Mouse (Mus musculus) natural killer cell, adult 2 months (primary cell): Measurements from ENCODE around the gene Tfeb.

Experiments used
- DNase-seq, 2 experiments: peaks; one replicate each; pipeline ENCODE4 v3.0.0; 2022; ENCODE audit warnings: low spot score in 2 of 2

Tfeb gene

GRCm38 (mm10) chr17:47736856-47737255 is at the start of gene Tfeb:
TSS of gene Tfeb (plus strand) at chr17:47737030.
- peak; percentile 93 to 96 for DNase-seq

DNA sequence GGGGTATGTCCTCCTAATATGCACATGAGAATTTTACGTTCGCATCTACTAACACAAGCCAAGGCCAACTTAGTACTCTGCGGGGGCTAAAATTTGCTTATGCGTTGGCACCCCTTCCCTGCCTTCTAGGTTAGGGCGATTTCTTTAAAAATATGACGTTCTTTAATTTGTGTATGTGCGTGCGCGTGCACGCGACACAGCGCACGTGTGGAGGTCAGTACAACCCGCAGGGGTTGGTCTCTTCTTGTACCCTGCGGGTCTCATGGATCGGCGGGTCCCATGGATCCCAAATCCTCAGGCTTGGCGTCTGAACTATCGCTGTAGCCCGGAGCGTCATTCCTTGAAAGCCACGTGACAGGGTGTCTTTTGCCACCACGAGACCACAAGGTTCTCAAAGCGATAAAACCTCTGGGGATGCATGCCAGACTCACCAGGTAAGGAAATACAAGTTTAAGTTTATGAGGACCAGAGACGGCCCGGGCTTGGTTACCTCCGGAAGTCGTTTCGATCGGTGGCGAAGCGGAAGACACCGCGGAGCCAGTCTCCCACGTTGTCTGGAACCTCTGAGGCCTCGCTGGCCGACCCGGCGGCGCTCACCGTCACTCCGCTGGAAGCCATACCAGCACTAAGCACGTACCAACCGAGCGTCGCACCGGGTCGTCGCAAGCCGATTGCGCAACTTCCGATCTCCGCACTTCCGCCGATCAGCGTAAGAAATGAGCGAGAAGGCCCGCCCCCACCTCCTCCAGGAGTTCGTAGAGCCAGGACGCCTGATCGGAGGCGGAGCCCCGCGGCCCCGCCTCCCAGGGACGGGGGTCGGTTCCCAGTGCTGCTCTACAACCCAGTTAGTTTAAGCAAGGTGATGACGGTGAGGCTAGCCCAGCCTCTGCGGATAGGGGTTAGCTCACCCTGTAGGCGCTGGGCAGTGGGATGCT is 49.2 kb upstream of the Tfeb start:
- DNase-seq, result peak; percentile 85 to 91

GRCm38 (mm10) chr17:47688344-47688607 is 48.6 kb upstream of the Tfeb start, which contains the start of gene Tomm6:
TSS of gene Tomm6 (minus strand) at chr17:47688386.
- no peak for DNase-seq

- peak; percentile 50 for DNase-seq
Observed at GRCm38 (mm10) chr17:47688608-47689575, 47.9 kb upstream of the Tfeb start, which contains the start of gene Frs3. TSS of gene Frs3 (plus strand) at chr17:47689030.

DNA sequence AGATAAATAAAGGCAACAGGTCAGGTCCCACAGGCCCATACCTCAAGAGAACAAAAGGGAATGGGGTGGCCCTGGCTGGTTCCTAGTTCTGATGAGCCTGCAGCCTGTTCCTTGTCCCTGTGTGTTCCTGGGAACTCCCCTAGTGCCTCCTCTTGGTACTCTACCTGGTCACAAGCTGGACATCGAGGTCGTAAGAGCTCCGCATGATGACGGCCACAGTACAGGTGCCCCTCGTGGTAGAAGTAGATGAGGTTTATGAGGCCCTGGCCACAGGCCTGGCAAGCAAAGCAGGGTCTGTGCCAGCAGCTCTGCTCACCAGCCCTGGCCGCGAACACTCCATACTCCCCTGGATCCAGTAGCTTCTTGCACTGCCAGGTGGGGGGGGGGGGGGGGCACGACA is 46.9 kb upstream of the Tfeb start:
- DNase-seq, result no peak

GRCm38 (mm10) chr17:47691650-47692049 is 45.2 kb upstream of the Tfeb start:
- no peak for DNase-seq

DNA sequence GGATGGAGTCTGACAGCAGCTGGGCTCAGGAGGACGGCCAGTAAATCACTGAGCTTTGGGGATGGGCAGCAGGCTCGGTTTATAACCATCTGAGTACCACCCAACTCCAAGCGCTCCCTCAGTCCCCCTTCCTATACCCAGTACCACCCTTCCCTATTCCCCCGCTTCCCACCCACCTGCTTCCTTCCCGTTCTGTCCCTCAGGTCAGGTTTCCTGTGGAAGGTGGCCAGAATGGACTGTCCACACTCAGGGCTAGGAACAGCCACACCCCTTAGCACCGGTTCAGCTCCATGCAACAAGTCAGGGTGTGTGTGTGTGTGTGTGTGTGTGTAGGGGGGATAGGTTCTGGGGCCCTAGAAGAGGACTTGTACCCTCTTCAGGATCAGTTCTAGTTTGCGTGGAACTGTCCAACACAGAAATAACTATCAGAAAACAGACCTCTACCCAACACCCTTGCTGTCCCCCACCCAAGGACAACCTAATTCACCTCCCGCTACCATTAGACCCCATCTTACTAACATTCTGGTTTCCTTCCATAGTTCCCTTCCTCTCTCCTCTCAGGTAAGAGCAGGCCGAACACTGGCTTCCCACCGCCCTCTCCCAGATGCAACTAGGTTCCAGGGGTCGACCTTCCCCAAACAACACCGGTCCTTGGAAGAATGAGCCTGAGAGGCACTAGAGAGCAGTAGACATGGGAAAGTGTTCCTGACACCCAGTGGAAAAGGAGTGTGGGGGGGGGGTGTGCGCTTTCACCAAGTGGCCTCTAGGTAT is 43.0 kb upstream of the Tfeb start:
- no peak for DNase-seq

DNA sequence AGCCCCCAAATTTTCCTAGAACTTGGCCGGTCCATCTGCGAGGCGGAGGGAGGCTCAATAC is 42.6 kb upstream of the Tfeb start, which contains the start of gene Gm21981:
Gene Gm21981 (minus strand): TSS at position 14 of the 61 bp plus-strand sequence.
- no peak for DNase-seq

- peak; percentile 95 for DNase-seq
Observed at GRCm38 (mm10) chr17:47694503-47695336, 42.1 kb upstream of the Tfeb start, which contains the start of gene Prickle4. TSS of gene Prickle4 (minus strand) at chr17:47694736.

DNA sequence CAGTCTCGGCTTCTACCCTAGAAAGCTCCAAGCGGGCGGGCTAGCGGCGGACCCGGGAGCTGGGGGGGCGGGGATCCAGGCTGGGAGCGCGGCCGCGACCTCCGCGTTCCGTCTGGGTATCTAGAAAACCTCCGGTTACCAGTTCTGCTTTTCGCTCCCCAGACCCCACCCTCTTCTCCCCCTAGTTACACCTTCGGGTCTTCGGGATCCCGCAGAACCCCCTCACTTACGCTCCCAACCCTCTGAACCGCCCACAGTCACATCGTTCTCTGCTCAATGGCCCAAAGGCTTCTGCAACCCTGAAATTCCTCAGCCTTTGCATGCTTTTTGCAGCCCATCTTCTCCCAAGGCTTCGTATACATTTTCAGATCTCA is 41.5 kb upstream of the Tfeb start:
- no peak for DNase-seq

DNA sequence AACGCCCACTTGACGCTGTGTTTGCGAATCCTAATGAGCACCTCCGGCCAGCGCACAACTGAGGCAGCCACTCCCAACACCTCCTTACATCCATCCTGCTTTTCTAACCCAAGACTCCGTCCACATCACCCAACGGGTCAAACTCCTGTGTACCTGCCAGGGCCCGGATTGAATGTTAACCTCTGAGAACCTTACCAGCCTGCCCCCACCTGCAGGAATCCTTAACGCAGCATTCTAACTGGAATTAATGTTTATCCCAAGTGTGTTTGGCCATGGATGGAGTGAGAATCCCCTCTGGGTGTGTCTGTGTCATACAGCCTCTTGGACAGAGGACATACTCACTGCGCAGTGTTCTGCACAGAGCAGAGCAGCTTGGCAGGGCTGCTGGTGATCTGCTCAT is 38.7 kb upstream of the Tfeb start:
- DNase-seq, result no peak

DNA sequence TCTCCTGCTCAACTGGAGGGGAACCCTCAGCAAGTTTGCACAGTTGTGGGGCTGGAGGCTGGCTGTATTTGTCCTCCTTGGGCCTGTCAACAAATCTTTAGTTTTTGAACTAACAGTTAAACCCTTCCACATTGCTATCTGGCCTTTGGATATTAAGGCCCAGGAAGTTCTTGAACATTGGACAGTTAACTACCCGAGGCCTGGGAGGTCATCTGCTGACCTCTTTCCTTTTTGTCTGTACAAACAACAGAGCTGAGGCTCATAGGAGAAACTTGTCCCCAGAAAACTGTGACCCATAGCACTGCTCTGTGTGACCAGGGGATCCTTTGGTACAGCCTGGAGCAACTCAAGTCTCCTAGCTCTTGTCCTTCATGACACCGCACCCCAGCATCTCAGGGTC is 37.8 kb upstream of the Tfeb start:
- no peak for DNase-seq

DNA sequence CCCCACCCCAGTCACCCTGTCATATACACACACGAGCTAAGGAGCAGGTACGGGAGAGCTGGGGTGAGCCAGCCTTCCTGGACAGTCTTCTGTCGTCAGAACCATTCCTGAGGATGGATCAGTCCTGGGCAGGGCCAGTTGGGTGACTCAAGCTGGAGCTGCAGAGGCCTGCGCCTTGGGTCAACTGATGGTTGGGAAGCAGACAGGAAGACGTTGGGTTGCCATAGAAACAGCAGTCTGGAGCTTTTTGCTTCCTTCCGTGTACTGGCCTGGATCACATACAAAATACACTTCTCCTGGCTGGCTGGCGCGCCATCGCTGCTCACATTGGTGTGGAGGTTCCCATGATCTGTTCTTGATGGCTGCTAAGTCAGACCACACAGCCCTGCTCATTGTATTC is 35.0 kb upstream of the Tfeb start:
- DNase-seq, result no peak

DNA sequence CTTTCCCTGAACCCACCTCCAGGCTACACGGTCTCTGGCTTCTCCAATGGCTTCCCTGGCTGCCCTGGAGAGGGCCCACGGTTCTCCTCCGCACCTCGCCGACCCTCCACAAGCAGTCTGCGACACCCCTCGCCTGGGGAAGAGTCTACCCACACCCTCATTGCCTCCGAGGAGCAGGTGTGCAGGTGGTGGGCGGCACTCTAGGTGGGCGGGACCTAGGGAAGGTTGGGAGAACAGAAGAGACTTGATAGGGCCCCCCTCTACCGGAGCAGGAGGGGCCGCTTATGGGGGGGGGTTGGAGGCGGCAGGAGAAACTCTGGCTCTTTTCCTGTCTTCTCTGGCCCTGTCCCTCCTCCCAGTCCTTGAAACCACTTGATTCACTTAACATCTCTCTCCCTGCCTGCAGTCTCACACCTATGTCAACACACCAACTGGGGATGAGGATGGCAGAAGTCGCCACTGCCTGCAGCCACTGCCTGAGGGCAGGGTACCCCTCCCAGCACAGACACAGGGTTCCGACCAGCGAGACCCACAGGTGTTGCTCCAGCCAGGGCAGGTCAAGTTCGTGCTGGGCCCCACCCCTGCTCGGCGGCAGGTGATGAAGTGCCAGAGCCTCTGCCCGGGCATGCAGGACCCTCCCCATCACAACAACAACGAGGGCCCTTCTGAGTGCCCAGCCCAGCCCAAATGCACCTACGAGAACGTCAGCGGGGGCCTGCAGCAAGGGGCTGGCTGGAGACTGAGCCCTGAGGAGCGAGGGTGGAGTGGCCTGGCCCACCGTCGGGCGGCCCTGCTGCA is 34.1 kb upstream of the Tfeb start:
- DNase-seq, result no peak

- no peak for DNase-seq
Observed at GRCm38 (mm10) chr17:47703556-47703955, 33.3 kb upstream of the Tfeb start.

GRCm38 (mm10) chr17:47704692-47705091 is 32.1 kb upstream of the Tfeb start:
- no peak for DNase-seq

DNA sequence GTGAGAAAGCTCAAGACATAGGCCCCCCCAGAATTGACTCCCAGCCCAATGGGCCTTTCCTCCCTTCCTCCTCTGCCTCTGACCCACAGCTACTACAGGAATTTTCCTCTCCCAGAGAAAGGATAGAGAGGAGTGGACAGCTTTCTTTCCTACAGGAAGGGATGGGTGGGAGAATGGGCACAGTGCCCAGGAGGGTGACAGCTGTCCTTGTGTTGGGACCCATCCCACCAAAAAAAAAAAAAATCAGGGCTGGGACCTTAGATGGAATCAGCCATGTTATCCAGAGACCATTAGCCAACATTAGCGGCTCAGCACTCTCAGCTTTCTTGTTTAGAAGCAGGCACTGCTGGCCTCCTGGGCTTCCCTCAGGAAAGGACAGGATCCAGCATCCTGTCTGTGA is 30.6 kb upstream of the Tfeb start:
- no peak for DNase-seq

GRCm38 (mm10) chr17:47707961-47708360 is 28.9 kb upstream of the Tfeb start:
- no peak for DNase-seq

DNA sequence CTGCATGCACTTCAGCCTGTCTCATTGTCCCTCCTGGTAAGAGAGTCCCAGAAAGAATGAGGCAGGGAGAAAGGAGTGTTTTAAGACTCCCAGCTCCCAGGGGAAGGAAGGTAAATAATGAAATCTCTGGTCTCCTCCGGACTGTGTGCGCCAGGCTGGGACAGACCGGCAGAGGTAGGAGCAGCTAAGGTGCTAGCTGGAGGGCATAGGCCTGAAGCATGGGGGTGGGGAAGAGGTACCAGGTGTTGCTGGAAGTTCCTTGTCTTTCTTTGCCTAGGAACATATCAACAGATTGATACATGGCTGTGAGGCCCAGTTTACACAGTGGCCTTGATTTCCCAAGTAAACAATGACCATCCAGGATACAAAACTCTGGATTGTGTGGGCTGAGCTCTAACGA is 27.9 kb upstream of the Tfeb start:
- no peak for DNase-seq

DNA sequence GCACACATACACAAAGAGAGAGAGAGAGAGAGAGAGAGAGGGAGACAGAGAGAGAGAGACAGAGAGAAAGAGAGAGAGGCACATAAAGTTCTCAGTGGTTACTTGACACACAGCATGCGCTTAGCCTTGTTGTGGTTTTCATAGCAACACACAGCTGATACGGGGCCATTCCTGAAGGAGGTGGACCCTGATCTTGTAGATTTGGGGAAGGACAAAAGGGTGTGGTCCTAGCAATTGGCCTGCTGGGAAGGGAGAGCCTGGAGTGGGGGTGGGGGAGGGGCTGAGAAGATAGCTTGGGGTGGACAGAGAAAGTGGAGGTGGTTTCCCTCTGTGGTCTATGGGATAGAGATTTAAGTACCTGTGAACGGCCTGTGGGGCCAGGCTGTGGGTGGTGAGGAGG is 26.8 kb upstream of the Tfeb start:
- DNase-seq, result no peak

GRCm38 (mm10) chr17:47711883-47712282 is 24.9 kb upstream of the Tfeb start:
- no peak for DNase-seq
